Mouse (Mus musculus) hindlimb bud, embryonic 11.5 days (tissue): ENCODE results near the gene Adamts3.
A peak's percentile ranks its signal among the peaks of the same experiment; 100 is the strongest.

ENCODE experiments used
- DNase-seq: peaks from one replicate; pipeline ENCODE4 v3.0.0-alpha.2; 2012; ENCODE audit warnings: low read depth, low spot score; ENCODE audit errors: extremely low spot score

The Adamts3 gene

GRCm38 (mm10) chr5:89883051-89883907 is at the start of gene Adamts3:
Gene Adamts3, minus strand, starts transcription at chr5:89883334.
- DNase-seq = no peak

GRCm38 (mm10) chr5:89931511-89931910 is 48.4 kb upstream of the Adamts3 start:
- no peak for DNase-seq

- no peak for DNase-seq
Observed at GRCm38 (mm10) chr5:89912359-89912758, 29.2 kb upstream of the Adamts3 start.

- no peak for DNase-seq
Observed at GRCm38 (mm10) chr5:89911950-89912349, 28.8 kb upstream of the Adamts3 start.

GRCm38 (mm10) chr5:89911508-89911907 is 28.4 kb upstream of the Adamts3 start:
- no peak for DNase-seq

GRCm38 (mm10) chr5:89906884-89907431 is 23.8 kb upstream of the Adamts3 start:
- DNase-seq = no peak

GRCm38 (mm10) chr5:89901026-89901425 is 17.9 kb upstream of the Adamts3 start:
- no peak for DNase-seq

GRCm38 (mm10) chr5:89897495-89897894 is 14.4 kb upstream of the Adamts3 start:
- no peak for DNase-seq

GRCm38 (mm10) chr5:89895520-89895919 is 12.4 kb upstream of the Adamts3 start:
- no peak for DNase-seq

GRCm38 (mm10) chr5:89884991-89885390 is 1.9 kb upstream of the Adamts3 start:
- no peak for DNase-seq

- no peak for DNase-seq
Observed at GRCm38 (mm10) chr5:89883908-89884204, 722 bp upstream of the Adamts3 start.

- DNase-seq = peak; percentile 26
Observed at GRCm38 (mm10) chr5:89882091-89882734, 921 bp downstream of the Adamts3 start.

- DNase-seq = no peak
Observed at GRCm38 (mm10) chr5:89881425-89881824, 1.7 kb downstream of the Adamts3 start.

GRCm38 (mm10) chr5:89878866-89879392 is 4.2 kb downstream of the Adamts3 start:
- no peak for DNase-seq

- DNase-seq = no peak
Observed at GRCm38 (mm10) chr5:89872661-89873060, 10.5 kb downstream of the Adamts3 start.

- no peak for DNase-seq
Observed at GRCm38 (mm10) chr5:89859603-89860002, 23.5 kb downstream of the Adamts3 start.

- DNase-seq = no peak
Observed at GRCm38 (mm10) chr5:89858837-89859236, 24.3 kb downstream of the Adamts3 start.

- DNase-seq = no peak
Observed at GRCm38 (mm10) chr5:89846551-89846950, 36.6 kb downstream of the Adamts3 start.

- DNase-seq = no peak
Observed at GRCm38 (mm10) chr5:89844354-89844753, 38.8 kb downstream of the Adamts3 start.

- DNase-seq = no peak
Observed at GRCm38 (mm10) chr5:89843478-89843877, 39.7 kb downstream of the Adamts3 start.

GRCm38 (mm10) chr5:89839627-89840026 is 43.5 kb downstream of the Adamts3 start:
- DNase-seq = no peak

- no peak for DNase-seq
Observed at GRCm38 (mm10) chr5:89821175-89821574, 62.0 kb downstream of the Adamts3 start.
